ENCODE assay signal across 24 mouse cellular contexts in genomic region chr1:179174241-179174640, GRCm38 (mm10).
A peak's percentile ranks its signal among the peaks of the same experiment; 100 is the strongest.
DNase-seq lines count a peak whose midpoint lies in the region; ATAC-seq and TF ChIP-seq lines count a peak whose summit lies in the region.
"Had no signal": no experiment of that assay in that cellular context is flagged by ENCODE, and none has a peak within 500 bp of the region (broad histone marks: within the 10 kb centered on the region; RNA-seq: fewer than 3 reads in every experiment).

No protein-coding gene starts in this region.

- H3K79me2 ChIP-seq in MEL (ENCODE audit: control insufficient read depth, insufficient read depth, low read length, poor library complexity), result no peaks in the 10 kb centered on the region

- TF ChIP-seq EP300 in MEL (IDR thresholded peaks at IDR 0.05; ENCODE audit: low read depth in 1 of 2, low read length in 2 of 2), result peak; percentile 21 to 28; a peak in 1 of 4 replicates

- POLR2A ChIA-PET in Patski (lab: Charles Lee), result no interaction called here

- H3K4me3 ChIP-seq in MEL (ENCODE audit: control insufficient read depth in 1 of 2, insufficient read depth in 1 of 2, low read depth in 2 of 2, low read length in 2 of 2), result no peak overlapping the region
- H3K4me3 ChIP-seq: embryonic facial prominence, embryonic 10.5 days; embryonic facial prominence, embryonic 12.5 days; forebrain, embryonic 13.5 days; forebrain, embryonic 15.5 days had no signal

- CTCF ChIA-PET in Patski (lab: Charles Lee), result interaction anchor here (1.3 kb wide), 1 partner anchor 25 kb away, joined by 3 read pairs; no protein-coding TSS in a partner anchor

- peaks cover 0 to 8% of the 10 kb centered on the region in 2 experiments; a peak in 3 of 4 replicates for H3K4me1 ChIP-seq in MEL (ENCODE audit: control insufficient read depth in 1 of 2, insufficient read depth in 2 of 2, low read length in 2 of 2)

- H3K27ac ChIP-seq in MEL (ENCODE audit: control insufficient read depth, low read depth, low read length), result no peak overlapping the region
- H3K27ac ChIP-seq: embryonic facial prominence, embryonic 10.5 days; embryonic facial prominence, embryonic 12.5 days; forebrain, embryonic 13.5 days; forebrain, embryonic 15.5 days had no signal

- no peaks in the 10 kb centered on the region for H3K9me3 ChIP-seq in MEL (replicated peaks; ENCODE audit: insufficient read depth, low read length)
- H3K9me3 ChIP-seq: embryonic facial prominence, embryonic 10.5 days; embryonic facial prominence, embryonic 12.5 days; forebrain, embryonic 13.5 days; forebrain, embryonic 15.5 days; G1E had no signal

- no peak for TF ChIP-seq RAD21 in MEL (IDR thresholded peaks at IDR 0.05; ENCODE audit: low read depth, low read length)

- no peaks in the 10 kb centered on the region for H3K27me3 ChIP-seq in MEL (ENCODE audit: control insufficient read depth in 1 of 2, insufficient read depth in 2 of 2, low read length in 2 of 2)
- no peaks in the 10 kb centered on the region for H3K27me3 ChIP-seq in Patski
- H3K27me3 ChIP-seq: CH12.LX; embryonic facial prominence, embryonic 12.5 days; forebrain, embryonic 13.5 days; forebrain, embryonic 15.5 days had no signal

- no peak for DNase-seq in frontal cortex, postnatal 14 days (ENCODE audit: low spot score in 2 of 2)
- DNase-seq in MEL (ENCODE audit: low read depth, low spot score), result no peak
- DNase-seq in Patski (ENCODE audit: low read depth, low spot score), result no peak
- peak; percentile 26 for DNase-seq in telencephalon, adult 2 months (ENCODE audit: low read depth, low spot score)
- DNase-seq in spleen, postnatal 14 days (ENCODE audit: low spot score in 2 of 2), result no peak
- no peak for DNase-seq in c-Kit-positive CD71-positive TER-119-positive erythroid progenitor cells, embryonic 14.5 days (ENCODE audit: low spot score)
- DNase-seq: adrenal gland, adult 2 months; adrenal gland, postnatal 10 days; adrenal gland, postnatal 25 days; B cell, adult 2 months; cerebellum, adult 11-12 months; cerebellum, adult 2 months; cerebellum, adult 9-10 months; cerebellum, postnatal 10 days; cerebellum, postnatal 25 days; forebrain, postnatal 0 days had no signal

- no peak for TF ChIP-seq CTCF in MEL (IDR thresholded peaks at IDR 0.05 in 2 of 3, conservative IDR thresholded peaks at IDR 0.05 in 1 of 3; ENCODE audit: control insufficient read depth in 1 of 3, insufficient read depth in 1 of 3, low read depth in 2 of 3, low read length in 3 of 3, poor library complexity in 1 of 3, severe bottlenecking in 1 of 3)
- no peak for TF ChIP-seq CTCF in Patski (IDR thresholded peaks at IDR 0.05)

- ATAC-seq in frontal cortex, adult (ENCODE audit: low TSS enrichment), result peak; percentile 91
- ATAC-seq in Patski, result peak; percentile 86
- ATAC-seq: CD4-positive, CD25-positive, alpha-beta regulatory T cell, adult 4 months; forebrain, embryonic 13.5 days; forebrain, embryonic 15.5 days; forebrain, postnatal 0 days had no signal

- in situ Hi-C loops in Patski (cut with MboI; ENCODE audit: low pct_unique_long_range_greater_than_20kb), result no loop called here

- peaks cover 0 to 14% of the 10 kb centered on the region in 2 experiments; a peak in 2 of 4 replicates for H3K36me3 ChIP-seq in MEL (ENCODE audit: control insufficient read depth in 1 of 2, insufficient read depth in 2 of 2, low read length in 2 of 2)
- H3K36me3 ChIP-seq: embryonic facial prominence, embryonic 10.5 days; embryonic facial prominence, embryonic 12.5 days; forebrain, embryonic 15.5 days; G1E had no signal

- H3K9ac ChIP-seq in MEL (ENCODE audit: control insufficient read depth, low read depth, low read length, poor library complexity, severe bottlenecking), result no peak overlapping the region
- H3K9ac ChIP-seq: embryonic facial prominence, embryonic 12.5 days; forebrain, embryonic 13.5 days; forebrain, embryonic 15.5 days; forebrain, postnatal 0 days had no signal

- TF ChIP-seq POLR2A in MEL (IDR thresholded peaks at IDR 0.05; ENCODE audit: control insufficient read depth in 1 of 2, insufficient read depth in 1 of 2, low read depth in 1 of 2, low read length in 2 of 2, poor library complexity in 1 of 2), result no peak

TF ChIP-seq in MEL, 35 proteins besides CTCF, POLR2A, EP300 and RAD21:
- no peak for TF ChIP-seq CHD1 (IDR thresholded peaks at IDR 0.05; ENCODE audit: low read depth, low read length)
- no peak for TF ChIP-seq MAZ (IDR thresholded peaks at IDR 0.05; ENCODE audit: low read depth, low read length)
- no peak for TF ChIP-seq NRF1 (IDR thresholded peaks at IDR 0.05; ENCODE audit: insufficient read depth, low read depth, low read length, poor library complexity, severe bottlenecking)
